Mouse (Mus musculus) left cerebral cortex, adult 2 months (tissue): Measurements from ENCODE around the gene Ifitm7. TPM values are rescaled to one million over a fixed set of nuclear protein-coding genes. Genes with fewer than 3 reads are reported as not detected.
A peak's percentile ranks its signal among the peaks of the same experiment; 100 is the strongest.

Experiments used
- DNase-seq, 2 experiments: peaks; one replicate each; pipeline ENCODE4 v3.0.0; 2021 to 2022; ENCODE audit warnings: low spot score in 2 of 2, mixed read lengths in 1 of 2; ENCODE audit errors: extremely low spot score in 1 of 2
- H3K27ac ChIP-seq: fragments of 200-600 bp; 2 replicates; pipeline ENCODE4 v1.8.1; 2022
- H3K4me3 ChIP-seq: fragments of 200-600 bp; 2 replicates; pipeline ENCODE4 v1.8.1; 2022
- CTCF ChIP-seq: fragments of 200-600 bp; IDR thresholded peaks from 2 replicates; pipeline ENCODE4 v1.8.1; 2022; ENCODE audit warnings: antibody characterized with exemption, mild to moderate bottlenecking, moderate library complexity
- intact Hi-C: fragments of 180-260 bp; cut with DNase I; formaldehyde crosslinking; loops from one replicate; pipeline ENCODE4 v1.15.1; 2025
- long read RNA-seq, 2 experiments: library from polyadenylated mRNA; stranded (forward); transcript quantifications; one replicate each; pipeline ENCODE4 v2.0.0; 2021; ENCODE audit warnings: borderline mapping rate in 2 of 2
- total RNA-seq, 2 experiments: library from RNA; stranded (reverse); gene quantifications; 2 replicates each; pipeline ENCODE4 v1.2.3; 2021

Ifitm7 gene
- total RNA-seq = 1 to 10 TPM; 1.3 to 2.0 TPM
- long read RNA-seq, experiment 1 = 0 reads
- long read RNA-seq, experiment 2 = 0 reads

DNA sequence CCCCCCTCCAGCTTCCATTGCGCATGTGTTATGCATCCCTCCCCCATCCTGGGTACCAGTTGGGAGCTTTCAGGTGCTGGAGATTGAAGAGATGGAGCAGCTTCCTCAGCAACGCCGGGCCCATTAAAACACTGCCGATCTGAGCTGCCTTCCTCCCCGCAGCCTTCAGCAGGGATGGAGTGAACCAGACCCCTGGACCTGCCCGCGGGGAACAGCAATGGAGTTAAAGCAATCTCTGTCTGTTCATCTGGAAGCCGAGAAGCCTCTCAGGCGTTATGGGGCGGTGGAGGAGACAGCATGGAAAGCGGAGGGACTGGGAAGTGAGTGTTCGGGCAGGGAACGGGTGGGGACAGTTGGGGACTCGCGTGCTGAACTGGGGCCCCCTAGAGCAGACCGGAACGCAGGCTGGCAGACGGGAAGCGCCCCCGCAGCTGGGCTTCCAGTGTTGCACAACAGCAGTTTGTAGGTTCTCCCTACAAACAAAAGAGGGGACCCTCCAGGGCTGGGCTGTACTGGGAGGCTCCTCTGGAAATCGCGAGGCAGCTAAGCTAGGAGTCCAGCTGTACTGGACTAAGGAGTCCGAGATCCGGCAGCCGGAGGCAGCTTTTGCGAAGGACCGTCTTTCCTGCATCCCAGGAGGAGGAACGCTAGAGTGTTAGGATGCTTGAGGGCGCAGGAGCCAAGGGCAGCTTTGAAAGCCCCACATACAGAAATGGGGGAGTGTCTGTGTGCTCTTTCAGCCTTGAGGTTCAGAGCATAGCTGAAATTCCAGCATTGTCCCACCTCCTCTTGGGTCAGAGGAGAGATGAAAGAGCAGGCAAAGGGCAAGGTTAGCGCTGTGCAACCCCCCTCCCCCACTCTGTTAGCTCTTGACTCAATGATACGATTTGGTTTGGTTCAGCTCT, at the start of gene Ifitm7, which contains the start of gene 2900011O08Rik:
TSS of gene Ifitm7 (minus strand) at position 315 of the 905 bp plus-strand sequence.
TSS of gene 2900011O08Rik (plus strand) at position 31 of the 905 bp plus-strand sequence.
- Histone ChIP-seq H3K4me3 (peak within 1 kb of the TSS; percentile 86), H3K27ac (peak within 1 kb of the TSS; percentile 93)
- intact Hi-C loops = loop anchor here (2.0 to 5.0 kb wide), 3 partner anchors 45 to 84 kb away; partner anchors contain the start of genes Mpv17l and Pdxdc1
- no peak for TF ChIP-seq CTCF
- DNase-seq = peak; percentile 60 to 65

DNA sequence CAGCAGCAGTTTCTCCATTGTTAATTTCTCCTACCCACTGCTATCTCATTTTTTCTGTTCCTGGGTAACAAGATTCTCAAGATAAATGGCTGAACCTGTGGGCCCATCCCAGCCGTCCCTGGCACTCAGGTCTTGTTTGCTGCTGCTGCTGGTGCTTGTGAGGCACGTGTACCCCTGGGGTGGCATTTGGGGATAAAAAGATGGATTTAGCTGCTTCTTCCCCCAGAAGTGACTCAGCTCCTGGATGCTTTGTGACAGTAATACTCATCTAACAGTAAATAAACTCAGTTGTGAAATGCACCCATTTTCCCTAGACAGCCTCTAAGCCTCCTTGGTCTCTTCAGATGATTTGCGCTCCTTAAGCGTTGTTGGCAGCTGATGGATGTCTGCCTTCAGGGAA, 46.4 kb upstream of the Ifitm7 start:
- Histone ChIP-seq H3K27ac (no peak overlapping the region), H3K4me3 (no peak overlapping the region)
- TF ChIP-seq CTCF = no peak
- DNase-seq = no peak
- intact Hi-C loops = loop anchor here (5.0 kb wide), 1 partner anchor 46 kb away; the partner anchor contains the start of genes 2900011O08Rik and Ifitm7

DNA sequence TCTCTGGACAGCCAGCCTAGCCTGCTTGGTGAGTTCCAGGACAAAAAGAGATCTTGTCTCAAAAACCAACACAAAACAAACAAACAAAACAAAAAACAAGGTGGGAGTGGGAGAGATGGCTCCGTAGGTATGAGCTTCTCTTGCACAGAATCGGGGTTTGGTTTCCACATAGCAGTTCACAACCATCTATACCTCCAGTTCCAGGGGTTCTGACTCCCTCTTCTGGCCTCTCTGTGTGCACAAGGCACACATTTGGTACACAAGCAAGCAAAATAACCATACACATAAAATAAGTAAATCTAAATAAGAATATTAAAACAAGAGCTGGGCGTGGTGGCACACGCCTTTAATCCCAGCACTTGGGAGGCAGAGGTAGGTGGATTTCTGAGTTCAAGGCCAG, 44.0 kb upstream of the Ifitm7 start:
- H3K27ac ChIP-seq = 0 out of 2 replicates have a peak overlapping the region, but pooled peaks have one; percentile 32
- no peak for DNase-seq
- no peak overlapping the region for H3K4me3 ChIP-seq
- no peak; the same call in 1 of the 2 replicates for TF ChIP-seq CTCF
- intact Hi-C loops = loop anchor here (5.0 kb wide), 1 partner anchor 43 kb away; the partner anchor contains the start of genes 2900011O08Rik and Ifitm7

DNA sequence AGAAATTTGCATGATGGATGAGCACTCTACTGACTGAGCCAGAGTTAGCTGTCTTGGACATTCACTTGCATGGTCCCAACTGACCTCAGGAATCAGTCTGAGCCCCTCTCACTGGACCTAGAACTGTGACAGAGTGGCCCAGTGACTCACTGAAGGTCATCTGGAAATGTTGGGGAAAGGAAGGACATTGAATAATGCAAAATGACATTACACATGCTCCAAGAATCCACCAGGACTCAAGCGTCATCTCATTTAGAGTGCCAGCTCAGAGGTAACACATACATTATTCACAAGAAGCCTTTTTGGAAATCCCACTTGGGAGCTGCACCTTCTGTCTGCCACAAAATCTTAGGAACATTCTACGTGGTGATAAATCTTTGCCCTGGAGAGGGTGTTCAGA, 43.2 kb upstream of the Ifitm7 start:
- TF ChIP-seq CTCF = no peak
- peak overlapping the region; percentile 54; the same call in 1 of the 2 replicates for H3K27ac ChIP-seq
- no peak overlapping the region for H3K4me3 ChIP-seq
- no peak for DNase-seq
- intact Hi-C loops = loop anchor here (5.0 kb wide), 1 partner anchor 43 kb away; the partner anchor contains the start of genes 2900011O08Rik and Ifitm7

- TF ChIP-seq CTCF = no peak
- Histone ChIP-seq H3K27ac (peak overlapping the region; percentile 54; the same call in 1 of the 2 replicates), H3K4me3 (no peak overlapping the region)
- DNase-seq = no peak
- intact Hi-C loops = no loop called here
Measured at GRCm38 (mm10) chr16:14029072-14029471, 42.4 kb upstream of the Ifitm7 start.

DNA sequence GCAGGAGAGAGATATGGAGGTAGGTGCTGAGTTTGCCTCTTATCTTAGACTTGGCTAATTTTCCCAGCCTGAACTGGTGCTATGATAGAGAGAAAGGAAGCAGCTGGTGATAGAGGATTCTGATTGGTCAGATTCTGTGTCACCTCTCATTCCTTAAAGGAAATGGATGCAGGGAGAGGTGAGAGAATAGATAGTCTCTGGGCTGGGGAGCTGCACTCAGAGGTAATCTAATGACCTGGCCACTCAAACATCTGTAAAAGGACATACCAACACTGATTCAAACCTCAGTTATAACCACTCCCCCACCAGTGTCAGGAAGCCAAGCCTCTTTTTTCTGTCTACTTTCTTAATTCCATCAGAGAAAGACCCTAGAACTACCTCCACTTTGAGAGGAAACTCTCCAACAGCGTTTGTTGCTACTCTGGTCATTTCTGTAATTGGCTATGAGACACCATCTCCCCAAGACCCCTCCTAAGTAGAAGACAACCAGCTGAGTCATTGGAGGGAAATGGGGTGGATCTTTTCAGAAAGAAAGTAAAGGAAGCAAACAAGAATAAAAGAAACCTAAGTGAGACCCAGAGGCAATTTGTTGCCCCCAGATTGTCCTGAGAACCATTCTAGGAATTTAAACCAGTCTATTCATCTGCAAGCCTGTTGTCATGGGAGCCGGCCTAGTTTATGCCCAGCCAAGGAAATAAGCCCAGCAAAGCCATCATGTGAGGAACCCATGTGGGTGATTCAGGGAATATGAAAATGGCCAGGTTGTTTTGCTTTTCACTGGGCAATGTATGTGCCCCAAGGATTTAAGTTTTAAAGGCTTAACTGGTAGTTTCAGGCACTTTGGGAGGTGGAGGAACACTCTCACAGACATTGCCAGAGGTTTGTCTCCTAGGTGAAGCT, 38.7 kb upstream of the Ifitm7 start:
- no peak for DNase-seq
- Histone ChIP-seq H3K4me3 (no peak overlapping the region), H3K27ac (no peak overlapping the region)
- TF ChIP-seq CTCF = no peak
- intact Hi-C loops = no loop called here

GRCm38 (mm10) chr16:14021166-14021822, 34.6 kb upstream of the Ifitm7 start:
- no peak for DNase-seq
- H3K27ac ChIP-seq = no peak overlapping the region
- no peak for TF ChIP-seq CTCF
- intact Hi-C loops = no loop called here
- no peak overlapping the region for H3K4me3 ChIP-seq

GRCm38 (mm10) chr16:14017306-14017705, 30.6 kb upstream of the Ifitm7 start:
- no peak overlapping the region for H3K4me3 ChIP-seq
- intact Hi-C loops = no loop called here
- H3K27ac ChIP-seq = no peak overlapping the region
- no peak for TF ChIP-seq CTCF
- no peak for DNase-seq

DNA sequence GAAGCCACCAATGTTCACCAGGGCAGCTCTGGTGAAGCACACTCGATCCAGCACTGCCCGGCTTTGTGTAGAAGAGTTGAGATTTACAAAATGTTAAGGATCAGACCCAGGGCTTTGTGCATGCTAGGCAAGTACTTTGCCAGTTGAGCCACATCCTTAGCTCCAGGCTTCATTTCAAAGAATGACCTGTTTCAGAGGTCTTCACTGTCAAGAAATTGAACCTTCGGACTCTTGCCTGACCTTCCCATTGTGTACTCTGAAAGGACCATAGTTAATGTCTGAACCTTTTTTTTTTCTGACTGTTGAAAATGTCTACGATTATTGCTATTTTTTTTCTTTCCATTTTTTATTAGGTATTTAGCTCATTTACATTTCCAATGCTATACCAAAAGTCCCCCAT, 23.3 kb upstream of the Ifitm7 start:
- no peak for TF ChIP-seq CTCF
- intact Hi-C loops = no loop called here
- Histone ChIP-seq H3K4me3 (no peak overlapping the region), H3K27ac (no peak overlapping the region)
- no peak for DNase-seq

DNA sequence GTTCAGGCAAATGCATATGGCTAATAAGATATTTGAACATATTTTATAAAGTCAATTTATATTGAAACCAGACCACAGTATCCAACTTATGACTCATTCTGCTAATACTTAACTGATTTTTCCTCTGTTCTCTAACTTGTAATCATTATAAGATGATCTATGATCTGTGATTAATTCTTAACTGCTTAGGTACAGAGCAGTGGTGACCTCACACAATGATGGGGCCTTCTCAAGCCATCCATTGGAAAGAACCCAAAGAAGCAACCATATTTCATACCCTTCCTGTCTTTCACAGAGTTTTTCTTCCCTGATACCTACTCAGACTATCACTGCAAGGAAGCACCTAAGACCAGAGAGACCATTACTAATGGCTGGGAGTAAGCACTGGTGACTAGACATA, 22.0 kb upstream of the Ifitm7 start:
- no peak for DNase-seq
- Histone ChIP-seq H3K4me3 (no peak overlapping the region), H3K27ac (no peak overlapping the region)
- TF ChIP-seq CTCF = no peak
- intact Hi-C loops = no loop called here

- no peak overlapping the region for H3K27ac ChIP-seq
- intact Hi-C loops = no loop called here
- H3K4me3 ChIP-seq = no peak overlapping the region
- no peak for TF ChIP-seq CTCF
- DNase-seq = no peak
Measured at GRCm38 (mm10) chr16:14008081-14008480, 21.4 kb upstream of the Ifitm7 start.
